In the genomic region with DNA sequence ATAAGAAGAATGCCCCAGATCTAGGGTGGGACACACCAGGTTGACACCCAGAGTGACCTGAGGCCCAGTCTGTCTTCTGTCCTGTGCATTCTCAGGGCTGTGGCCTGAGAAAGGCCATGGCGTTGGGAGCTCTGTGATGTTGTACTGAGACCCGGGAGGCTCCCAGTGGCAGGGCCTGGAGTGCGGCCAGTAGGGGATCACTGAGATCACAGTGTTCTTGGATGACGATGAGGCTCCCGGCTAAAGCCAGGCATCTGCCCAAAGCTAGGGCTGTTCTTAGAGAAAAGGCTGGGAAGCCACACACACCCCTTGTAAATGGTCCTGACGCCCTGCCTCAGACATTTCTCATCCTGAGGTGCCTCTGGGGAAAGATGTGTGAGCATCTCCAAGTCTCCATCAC, we compare ENCODE assay signal across 9 mouse cellular contexts. TPM values are rescaled to one million over a fixed set of nuclear protein-coding genes. Genes with fewer than 3 reads are reported as not detected.
DNase-seq lines count a peak whose midpoint lies in the region; ATAC-seq and TF ChIP-seq lines count a peak whose summit lies in the region.
"Had no signal": no experiment of that assay in that cellular context is flagged by ENCODE, and none has a peak within 500 bp of the region (broad histone marks: within the 10 kb centered on the region; RNA-seq: fewer than 3 reads in every experiment).

No protein-coding gene starts in this region.

- DNase-seq in cerebellum, adult 2 months = peak in 1 of 2 experiments; percentile 28
- peak; percentile 8 for DNase-seq in midbrain, embryonic 14.5 days
- DNase-seq in kidney, postnatal 36 days = peak; percentile 31 to 65
- peak; percentile 86 for DNase-seq in testis, postnatal 10 days (ENCODE audit: low spot score)
- no peak for DNase-seq in embryo, embryonic 10 days (ENCODE audit: low spot score)
- no peak for DNase-seq in adipocyte (ENCODE audit: low spot score)

- H3K36me3 ChIP-seq in midbrain, embryonic 14.5 days (ENCODE audit: control insufficient read depth, insufficient read depth, low read length) = no peaks in the 10 kb centered on the region
- no peaks in the 10 kb centered on the region for H3K36me3 ChIP-seq in midbrain, embryonic 16.5 days (ENCODE audit: control insufficient read depth, insufficient read depth, low read length)
- H3K36me3 ChIP-seq: neural tube, embryonic 12.5 days had no signal

- no peak for TF ChIP-seq CTCF in cerebellum, adult 2 months (IDR thresholded peaks at IDR 0.05; ENCODE audit: borderline replicate concordance, insufficient read depth, low read depth, low read length)

- WGBS in cerebellum, adult 2 months = 26% methylated on average over 6 of the region's 6 CpGs
- 77% methylated on average over 6 of the region's 6 CpGs for WGBS in midbrain, embryonic 14.5 days
- WGBS in midbrain, embryonic 16.5 days = 74% methylated on average over 6 of the region's 6 CpGs

- peak overlapping the region; percentile 55; the same call in 1 of the 2 replicates for H3K27ac ChIP-seq in cerebellum, adult 2 months (ENCODE audit: insufficient read depth, low read length)
- H3K27ac ChIP-seq in midbrain, embryonic 14.5 days (replicated peaks; ENCODE audit: low read depth, low read length) = no peak overlapping the region
- no peak overlapping the region for H3K27ac ChIP-seq in midbrain, embryonic 16.5 days (ENCODE audit: low read length)
- H3K27ac ChIP-seq: neural tube, embryonic 12.5 days had no signal

- no peaks in the 10 kb centered on the region for H3K4me1 ChIP-seq in cerebellum, adult 2 months (ENCODE audit: control insufficient read depth, insufficient read depth, low read length)
- H3K4me1 ChIP-seq in midbrain, embryonic 14.5 days (ENCODE audit: control insufficient read depth, insufficient read depth, low read length) = no peaks in the 10 kb centered on the region
- H3K4me1 ChIP-seq in midbrain, embryonic 16.5 days (ENCODE audit: control insufficient read depth, insufficient read depth, low read length) = no peaks in the 10 kb centered on the region
- H3K4me1 ChIP-seq: neural tube, embryonic 12.5 days had no signal

- no peaks in the 10 kb centered on the region for H3K9me3 ChIP-seq in midbrain, embryonic 14.5 days (ENCODE audit: control insufficient read depth, low read length)
- no peaks in the 10 kb centered on the region for H3K9me3 ChIP-seq in midbrain, embryonic 16.5 days (replicated peaks; ENCODE audit: control insufficient read depth, low read length, poor library complexity, severe bottlenecking)
- H3K9me3 ChIP-seq: neural tube, embryonic 12.5 days had no signal

- no peak for ATAC-seq in cerebellum, adult (ENCODE audit: insufficient number of reproducible peaks, low FRiP score, low TSS enrichment)
- no peak for ATAC-seq in midbrain, embryonic 14.5 days (ENCODE audit: low FRiP score, low TSS enrichment)
- ATAC-seq in midbrain, embryonic 16.5 days = no peak

- H3K27me3 ChIP-seq in cerebellum, adult 2 months (ENCODE audit: control insufficient read depth, insufficient read depth, low read length) = no peaks in the 10 kb centered on the region
- H3K27me3 ChIP-seq in midbrain, embryonic 14.5 days (ENCODE audit: control insufficient read depth, insufficient read depth, low read length) = no peaks in the 10 kb centered on the region
- no peaks in the 10 kb centered on the region for H3K27me3 ChIP-seq in midbrain, embryonic 16.5 days (ENCODE audit: control insufficient read depth, insufficient read depth, low read depth, low read length)
- H3K27me3 ChIP-seq: neural tube, embryonic 12.5 days had no signal

- H3K4me3 ChIP-seq in cerebellum, adult 2 months (replicated peaks; ENCODE audit: insufficient read depth, low read depth, low read length) = no peak overlapping the region
- no peak overlapping the region for H3K4me3 ChIP-seq in midbrain, embryonic 14.5 days (replicated peaks; ENCODE audit: low read depth, low read length)
- no peak overlapping the region for H3K4me3 ChIP-seq in midbrain, embryonic 16.5 days (ENCODE audit: low read depth, low read length)
- H3K4me3 ChIP-seq: neural tube, embryonic 12.5 days had no signal

- no peak overlapping the region for H3K9ac ChIP-seq in midbrain, embryonic 14.5 days (replicated peaks; ENCODE audit: low read length)
- H3K9ac ChIP-seq in midbrain, embryonic 16.5 days (ENCODE audit: low read depth, low read length) = no peak overlapping the region
- H3K9ac ChIP-seq: neural tube, embryonic 12.5 days had no signal

- no peak overlapping the region for H3K4me2 ChIP-seq in midbrain, embryonic 14.5 days (ENCODE audit: low read length)
- no peak overlapping the region for H3K4me2 ChIP-seq in midbrain, embryonic 16.5 days (ENCODE audit: low read length)
- H3K4me2 ChIP-seq: neural tube, embryonic 12.5 days had no signal

- TF ChIP-seq POLR2A in cerebellum, adult 2 months (IDR thresholded peaks at IDR 0.05; ENCODE audit: borderline replicate concordance, insufficient read depth, low read length) = no peak

RNA-seq across cellular contexts. Expression of a gene that starts 48.7 kb away (rescaled TPM):
- polyA plus RNA-seq in cerebellum, adult 2 months (2012; rRNA removed) = 38.6 and 39.0 TPM in 2 replicates
- 31.6 and 39.4 TPM in 2 replicates for polyA plus RNA-seq in midbrain, embryonic 14.5 days (2014; fragmentation: Nextera tagmentation; extraction: Ambion mirVana)
- polyA plus RNA-seq in midbrain, embryonic 16.5 days (2015; fragmentation: Nextera tagmentation; extraction: Ambion mirVana) = 31.8 and 33.6 TPM in 2 replicates

Comparison
In these comparisons a context has a peak if more than half of its experiments do, and no peak if none do; other contexts are left out.
1. DNase-seq: peak in midbrain, embryonic 14.5 days (single experiment), kidney, postnatal 36 days (2 of 2) and testis, postnatal 10 days (single experiment); none in embryo, embryonic 10 days (single experiment) and adipocyte (single experiment).